Mouse (Mus musculus) left cerebral cortex, adult 2 months (tissue): Measurements from ENCODE around the gene Nt5c1a. TPM values are rescaled to one million over a fixed set of nuclear protein-coding genes. Genes with fewer than 3 reads are reported as not detected.

ENCODE experiments used
- DNase-seq, 2 experiments: peaks; one replicate each; pipeline ENCODE4 v3.0.0; 2021 to 2022; ENCODE audit warnings: low spot score in 2 of 2, mixed read lengths in 1 of 2; ENCODE audit errors: extremely low spot score in 1 of 2
- H3K27ac ChIP-seq: fragments of 200-600 bp; 2 replicates; pipeline ENCODE4 v1.8.1; 2022
- H3K4me3 ChIP-seq: fragments of 200-600 bp; 2 replicates; pipeline ENCODE4 v1.8.1; 2022
- CTCF ChIP-seq: fragments of 200-600 bp; IDR thresholded peaks from 2 replicates; pipeline ENCODE4 v1.8.1; 2022; ENCODE audit warnings: antibody characterized with exemption, mild to moderate bottlenecking, moderate library complexity
- intact Hi-C: fragments of 180-260 bp; cut with DNase I; formaldehyde crosslinking; loops from one replicate; pipeline ENCODE4 v1.15.1; 2025
- total RNA-seq, 2 experiments: library from RNA; stranded (reverse); gene quantifications; 2 replicates each; pipeline ENCODE4 v1.2.3; 2021

The Nt5c1a gene
- total RNA-seq, 2 experiments from 2014 or later, result 9.3 to 11.4 TPM

GRCm38 (mm10) chr4:123260071-123260746 is 58.9 kb downstream of the Nt5c1a start:
- intact Hi-C loops, result no loop called here
- no peak overlapping the region for H3K4me3 ChIP-seq
- H3K27ac ChIP-seq, result no peak overlapping the region
- no peak for DNase-seq
- TF ChIP-seq CTCF, result no peak

GRCm38 (mm10) chr4:123261721-123262401 is 60.6 kb downstream of the Nt5c1a start, which contains the start of gene Pabpc4:
Gene Pabpc4, plus strand, starts transcription at chr4:123262351.
- no peak within 1 kb of the TSS for H3K27ac ChIP-seq
- intact Hi-C loops, result no loop called here
- no peak for TF ChIP-seq CTCF
- DNase-seq, result no peak
- no peak within 1 kb of the TSS for H3K4me3 ChIP-seq

Other genes starting within 250 kb of the Nt5c1a start
- 10 to 100 TPM; 35.0 to 39.8 TPM for gene Mfsd2a, start 240.3 kb upstream of the Nt5c1a start, total RNA-seq
- 10 to 100 TPM; 11.3 to 12.0 TPM for gene Mycl, start 205.9 kb upstream of the Nt5c1a start, total RNA-seq
- gene Trit1, start 184.9 kb upstream of the Nt5c1a start, total RNA-seq, result 10 to 100 TPM; 17.9 to 21.8 TPM
- under 1 TPM in 1 of 2 experiments, not detected in 1; 0.26 TPM for gene Bmp8b, start 96.3 kb upstream of the Nt5c1a start, total RNA-seq
- gene Oxct2b, start 85.2 kb upstream of the Nt5c1a start, total RNA-seq, result under 1 TPM; 0.25 to 0.30 TPM
- 10 to 100 TPM; 19.3 to 24.4 TPM for gene Ppie, start 61.6 kb upstream of the Nt5c1a start, total RNA-seq
- gene Hpcal4, start 18.3 kb upstream of the Nt5c1a start, total RNA-seq, result 100 to 1,000 TPM; 530 to 532 TPM
- gene Heyl, start 32.1 kb downstream of the Nt5c1a start, total RNA-seq, result 1 to 10 TPM; 2.7 to 3.9 TPM
- 10 to 100 TPM; 44.9 to 45.4 TPM for gene Pabpc4, start 60.8 kb downstream of the Nt5c1a start, total RNA-seq
- gene Oxct2a, start 122.1 kb downstream of the Nt5c1a start, total RNA-seq, result not detected
- under 1 TPM; 0.30 to 0.48 TPM for gene Bmp8a, start 141.7 kb downstream of the Nt5c1a start, total RNA-seq